Mouse (Mus musculus): ENCODE measurements around the gene Pla2g4a. TPM values are rescaled to one million over a fixed set of nuclear protein-coding genes. Genes with fewer than 3 reads are reported as not detected.

Pla2g4a gene
- polyA plus RNA-seq, 1 experiment from 2014 or later: 15.3 TPM

- Histone ChIP-seq H3K4me2 (replicated peaks) (no peak overlapping the region), H3K27ac (no peak overlapping the region), H3K36me3 (no peaks in the 10 kb centered on the region), H3K4me3 (no peak overlapping the region), H3K4me1 (no peaks in the 10 kb centered on the region), H3K27me3 (no peaks in the 10 kb centered on the region), H3K9ac (no peak overlapping the region), H3K9me3 (no peaks in the 10 kb centered on the region)
- no peak for ATAC-seq (ENCODE audit: insufficient number of reproducible peaks, insufficient read depth, low FRiP score, low TSS enrichment)
Measured at GRCm38 (mm10) chr1:149952050-149952449, 9.0 kb downstream of the Pla2g4a start.

- H3K9me3 ChIP-seq: no peaks in the 10 kb centered on the region
- no peaks in the 10 kb centered on the region for H3K4me1 ChIP-seq
- WGBS: 76% methylated on average over 3 of the region's 3 CpGs
- no peak for ATAC-seq (ENCODE audit: insufficient number of reproducible peaks, insufficient read depth, low FRiP score, low TSS enrichment)
- no peak overlapping the region for H3K27ac ChIP-seq
- no peaks in the 10 kb centered on the region for H3K27me3 ChIP-seq
- no peaks in the 10 kb centered on the region for H3K36me3 ChIP-seq
- H3K4me2 ChIP-seq (replicated peaks): no peak overlapping the region
- H3K9ac ChIP-seq: no peak overlapping the region
- H3K4me3 ChIP-seq: no peak overlapping the region
Measured at GRCm38 (mm10) chr1:149950656-149951055, 10.4 kb downstream of the Pla2g4a start.

- H3K27me3 ChIP-seq: no peaks in the 10 kb centered on the region
- 75% methylated on average over 1 of the region's 1 CpGs for WGBS
- ATAC-seq (ENCODE audit: insufficient number of reproducible peaks, insufficient read depth, low FRiP score, low TSS enrichment): no peak
Measured at GRCm38 (mm10) chr1:149950254-149950653, 10.8 kb downstream of the Pla2g4a start.

GRCm38 (mm10) chr1:149949334-149949733 lies 11.8 kb downstream of the Pla2g4a start:
- Histone ChIP-seq H3K27me3 (no peaks in the 10 kb centered on the region), H3K36me3 (no peaks in the 10 kb centered on the region), H3K9ac (no peak overlapping the region), H3K9me3 (no peaks in the 10 kb centered on the region), H3K4me3 (no peak overlapping the region), H3K4me1 (no peaks in the 10 kb centered on the region), H3K4me2 (replicated peaks) (no peak overlapping the region), H3K27ac (no peak overlapping the region)
- WGBS: 95% methylated on average over 1 of the region's 1 CpGs
- no peak for ATAC-seq (ENCODE audit: insufficient number of reproducible peaks, insufficient read depth, low FRiP score, low TSS enrichment)

More at GRCm38 (mm10) chr1:149950254-149950653, 10.8 kb downstream of the Pla2g4a start:
- Histone ChIP-seq H3K9ac (no peak overlapping the region), H3K4me3 (no peak overlapping the region), H3K27ac (no peak overlapping the region), H3K36me3 (no peaks in the 10 kb centered on the region), H3K9me3 (no peaks in the 10 kb centered on the region), H3K4me2 (replicated peaks) (no peak overlapping the region), H3K4me1 (no peaks in the 10 kb centered on the region)

GRCm38 (mm10) chr1:149948066-149948825 lies 12.8 kb downstream of the Pla2g4a start:
- Histone ChIP-seq H3K4me1 (no peaks in the 10 kb centered on the region), H3K27ac (no peak overlapping the region), H3K9ac (no peak overlapping the region), H3K9me3 (no peaks in the 10 kb centered on the region), H3K4me3 (no peak overlapping the region), H3K4me2 (replicated peaks) (no peak overlapping the region), H3K27me3 (no peaks in the 10 kb centered on the region), H3K36me3 (no peaks in the 10 kb centered on the region)
- 86% methylated on average over 8 of the region's 8 CpGs for WGBS
- ATAC-seq (ENCODE audit: insufficient number of reproducible peaks, insufficient read depth, low FRiP score, low TSS enrichment): no peak

GRCm38 (mm10) chr1:149946993-149947392 lies 14.1 kb downstream of the Pla2g4a start:
- Histone ChIP-seq H3K27me3 (no peaks in the 10 kb centered on the region), H3K4me3 (no peak overlapping the region), H3K4me2 (replicated peaks) (no peak overlapping the region), H3K9ac (no peak overlapping the region), H3K36me3 (no peaks in the 10 kb centered on the region), H3K4me1 (no peaks in the 10 kb centered on the region), H3K9me3 (no peaks in the 10 kb centered on the region), H3K27ac (no peak overlapping the region)
- 35% methylated on average over 5 of the region's 5 CpGs for WGBS
- no peak for ATAC-seq (ENCODE audit: insufficient number of reproducible peaks, insufficient read depth, low FRiP score, low TSS enrichment)

- Histone ChIP-seq H3K4me1 (no peaks in the 10 kb centered on the region), H3K27me3 (no peaks in the 10 kb centered on the region), H3K36me3 (no peaks in the 10 kb centered on the region), H3K9ac (no peak overlapping the region), H3K4me3 (no peak overlapping the region), H3K9me3 (no peaks in the 10 kb centered on the region), H3K4me2 (replicated peaks) (no peak overlapping the region), H3K27ac (no peak overlapping the region)
- ATAC-seq (ENCODE audit: insufficient number of reproducible peaks, insufficient read depth, low FRiP score, low TSS enrichment): no peak
- 87% methylated on average over 3 of the region's 3 CpGs for WGBS
Measured at GRCm38 (mm10) chr1:149946432-149946831, 14.7 kb downstream of the Pla2g4a start.

GRCm38 (mm10) chr1:149943611-149944010 lies 17.5 kb downstream of the Pla2g4a start:
- Histone ChIP-seq H3K9ac (no peak overlapping the region), H3K4me3 (no peak overlapping the region), H3K4me1 (no peaks in the 10 kb centered on the region), H3K36me3 (no peaks in the 10 kb centered on the region), H3K9me3 (no peaks in the 10 kb centered on the region), H3K27me3 (no peaks in the 10 kb centered on the region), H3K27ac (no peak overlapping the region), H3K4me2 (replicated peaks) (no peak overlapping the region)
- ATAC-seq (ENCODE audit: insufficient number of reproducible peaks, insufficient read depth, low FRiP score, low TSS enrichment): no peak
- WGBS: 53% methylated on average over 2 of the region's 2 CpGs

GRCm38 (mm10) chr1:149940301-149940700 lies 20.8 kb downstream of the Pla2g4a start:
- no peaks in the 10 kb centered on the region for H3K27me3 ChIP-seq
- ATAC-seq (ENCODE audit: insufficient number of reproducible peaks, insufficient read depth, low FRiP score, low TSS enrichment): no peak
- 85% methylated on average over 1 of the region's 1 CpGs for WGBS
- H3K9ac ChIP-seq: no peak overlapping the region
- no peaks in the 10 kb centered on the region for H3K4me1 ChIP-seq
- H3K27ac ChIP-seq: no peak overlapping the region
- no peak overlapping the region for H3K4me2 ChIP-seq (replicated peaks)
- H3K4me3 ChIP-seq: no peak overlapping the region
- no peaks in the 10 kb centered on the region for H3K9me3 ChIP-seq
- no peaks in the 10 kb centered on the region for H3K36me3 ChIP-seq

- ATAC-seq (ENCODE audit: insufficient number of reproducible peaks, insufficient read depth, low FRiP score, low TSS enrichment): no peak
- Histone ChIP-seq H3K4me2 (replicated peaks) (no peak overlapping the region), H3K9ac (no peak overlapping the region), H3K4me1 (no peaks in the 10 kb centered on the region), H3K27me3 (no peaks in the 10 kb centered on the region), H3K4me3 (no peak overlapping the region), H3K36me3 (no peaks in the 10 kb centered on the region), H3K9me3 (no peaks in the 10 kb centered on the region), H3K27ac (no peak overlapping the region)
- WGBS: 84% methylated on average over 9 of the region's 9 CpGs
Measured at GRCm38 (mm10) chr1:149939261-149940032, 21.6 kb downstream of the Pla2g4a start.

GRCm38 (mm10) chr1:149937825-149938224 lies 23.3 kb downstream of the Pla2g4a start:
- ATAC-seq (ENCODE audit: insufficient number of reproducible peaks, insufficient read depth, low FRiP score, low TSS enrichment): no peak
- no peak overlapping the region for H3K4me2 ChIP-seq (replicated peaks)
- H3K9ac ChIP-seq: no peak overlapping the region
- no peaks in the 10 kb centered on the region for H3K4me1 ChIP-seq
- H3K36me3 ChIP-seq: no peaks in the 10 kb centered on the region
- WGBS: 85% methylated on average over 4 of the region's 4 CpGs
- H3K27ac ChIP-seq: no peak overlapping the region
- no peaks in the 10 kb centered on the region for H3K9me3 ChIP-seq
- H3K4me3 ChIP-seq: no peak overlapping the region
- H3K27me3 ChIP-seq: no peaks in the 10 kb centered on the region

GRCm38 (mm10) chr1:149929140-149929539 lies 31.9 kb downstream of the Pla2g4a start:
- no peak for ATAC-seq (ENCODE audit: insufficient number of reproducible peaks, insufficient read depth, low FRiP score, low TSS enrichment)
- no peak overlapping the region for H3K9ac ChIP-seq
- no peaks in the 10 kb centered on the region for H3K27me3 ChIP-seq
- 78% methylated on average over 5 of the region's 5 CpGs for WGBS
- no peaks in the 10 kb centered on the region for H3K9me3 ChIP-seq
- no peaks in the 10 kb centered on the region for H3K4me1 ChIP-seq
- H3K27ac ChIP-seq: no peak overlapping the region
- H3K36me3 ChIP-seq: no peaks in the 10 kb centered on the region
- H3K4me2 ChIP-seq (replicated peaks): no peak overlapping the region
- no peak overlapping the region for H3K4me3 ChIP-seq
